Mouse (Mus musculus) MEL (cell line): ENCODE results near the gene Dazl. TPM values are rescaled to one million over a fixed set of nuclear protein-coding genes. Genes with fewer than 3 reads are reported as not detected.

ENCODE experiments used
- DNase-seq: peaks from one replicate; pipeline ENCODE4 v3.0.0; 2011; ENCODE audit warnings: low read depth, low spot score
- H3K27ac ChIP-seq: 2 replicates; pipeline ENCODE4 v1.5.1; 2012; ENCODE audit warnings: low read depth, mild to moderate bottlenecking, control low read depth, low read length, moderate library complexity; ENCODE audit not compliant: control insufficient read depth
- H3K27me3 ChIP-seq, 2 experiments: fragments of 150-350 bp in 1 of 2; sonication (generic) in 1 of 2; 2 replicates each; pipeline ENCODE4 v1.6.1; 2012; ENCODE audit warnings: low read length in 2 of 2, mild to moderate bottlenecking in 2 of 2, improper control_type of control experiment in 1 of 2, moderate library complexity in 1 of 2; ENCODE audit not compliant: insufficient read depth in 2 of 2, control insufficient read depth in 1 of 2
- H3K36me3 ChIP-seq, 2 experiments: 2 replicates each; pipeline ENCODE4 v1.6.1; 2012 to 2014; ENCODE audit warnings: low read length in 2 of 2, improper control_type of control experiment in 1 of 2, inconsistent platforms in 1 of 2, mild to moderate bottlenecking in 1 of 2; ENCODE audit not compliant: insufficient read depth in 2 of 2, control insufficient read depth in 1 of 2
- H3K4me1 ChIP-seq, 2 experiments: fragments of 150-350 bp in 1 of 2; sonication (generic) in 1 of 2; 2 replicates each; pipeline ENCODE4 v1.6.1; 2012; ENCODE audit warnings: low read length in 2 of 2, improper control_type of control experiment in 1 of 2, mild to moderate bottlenecking in 1 of 2; ENCODE audit not compliant: insufficient read depth in 2 of 2, control insufficient read depth in 1 of 2
- H3K4me3 ChIP-seq, 2 experiments: fragments of 150-350 bp in 1 of 2; sonication (generic) in 1 of 2; 2 replicates each; pipeline ENCODE4 v1.5.1; 2012; ENCODE audit warnings: low read depth in 2 of 2, low read length in 2 of 2, mild to moderate bottlenecking in 2 of 2, moderate library complexity in 2 of 2, control low read depth in 1 of 2, improper control_type of control experiment in 1 of 2; ENCODE audit not compliant: control insufficient read depth in 1 of 2, insufficient read depth in 1 of 2
- H3K79me2 ChIP-seq: 2 replicates; pipeline ENCODE4 v1.6.1; 2012; ENCODE audit warnings: mild to moderate bottlenecking, low read length, moderate library complexity; ENCODE audit not compliant: control insufficient read depth, poor library complexity, insufficient read depth
- H3K9ac ChIP-seq: 2 replicates; pipeline ENCODE4 v1.6.1; 2012; ENCODE audit warnings: low read depth, mild to moderate bottlenecking, control low read depth, low read length, moderate library complexity; ENCODE audit not compliant: control insufficient read depth, poor library complexity, severe bottlenecking
- H3K9me3 ChIP-seq: fragments of 150-350 bp; sonication (generic); replicated peaks from 2 replicates; pipeline ENCODE4 v1.6.1; 2012; ENCODE audit warnings: mild to moderate bottlenecking, low read length, improper control_type of control experiment, moderate library complexity; ENCODE audit not compliant: insufficient read depth
- CHD2 ChIP-seq: IDR thresholded peaks from 2 replicates; pipeline ENCODE4 v1.6.1; 2011; ENCODE audit warnings: low read length, improper control_type of control experiment
- E2F4 ChIP-seq: IDR thresholded peaks from 2 replicates; pipeline ENCODE4 v1.6.1; 2011; ENCODE audit warnings: low read depth, low read length, improper control_type of control experiment, borderline replicate concordance
- ELF1 ChIP-seq: IDR thresholded peaks from 2 replicates; pipeline ENCODE4 v1.6.1; 2014; ENCODE audit warnings: low read depth, mild to moderate bottlenecking, inconsistent platforms, low read length, improper control_type of control experiment, moderate library complexity
- EP300 ChIP-seq, 2 experiments: IDR thresholded peaks; 2 replicates each; pipeline ENCODE4 v1.6.1; 2011; ENCODE audit warnings: improper control_type of control experiment in 2 of 2, low read length in 2 of 2, low read depth in 1 of 2, mild to moderate bottlenecking in 1 of 2
- ETS1 ChIP-seq: IDR thresholded peaks from 2 replicates; pipeline ENCODE4 v1.6.1; 2012; ENCODE audit warnings: low read depth, mild to moderate bottlenecking, inconsistent platforms, low read length, improper control_type of control experiment, moderate library complexity
- GABPA ChIP-seq: IDR thresholded peaks from 2 replicates; pipeline ENCODE4 v1.6.1; 2012; ENCODE audit warnings: low read depth, mild to moderate bottlenecking, inconsistent platforms, low read length, improper control_type of control experiment, moderate library complexity
- HCFC1 ChIP-seq: IDR thresholded peaks from 2 replicates; pipeline ENCODE4 v1.6.1; 2012; ENCODE audit warnings: low read depth, mild to moderate bottlenecking, inconsistent platforms, low read length, improper control_type of control experiment, moderate library complexity
- MAX ChIP-seq: IDR thresholded peaks from 2 replicates; pipeline ENCODE4 v1.6.1; 2011; ENCODE audit warnings: low read length, improper control_type of control experiment
- MAZ ChIP-seq: IDR thresholded peaks from 2 replicates; pipeline ENCODE4 v1.6.1; 2012; ENCODE audit warnings: low read depth, mild to moderate bottlenecking, inconsistent platforms, low read length, improper control_type of control experiment
- MEF2A ChIP-seq: IDR thresholded peaks from 2 replicates; pipeline ENCODE4 v1.6.1; 2014; ENCODE audit warnings: low read depth, mild to moderate bottlenecking, inconsistent platforms, low read length, improper control_type of control experiment; ENCODE audit not compliant: poor library complexity, insufficient replicate concordance, severe bottlenecking; ENCODE audit errors: extremely low read depth
- NELFE ChIP-seq: IDR thresholded peaks from 2 replicates; pipeline ENCODE4 v1.6.1; 2011; ENCODE audit warnings: low read depth, low read length, improper control_type of control experiment
- NRF1 ChIP-seq: IDR thresholded peaks from 2 replicates; pipeline ENCODE4 v1.6.1; 2014; ENCODE audit warnings: low read depth, mild to moderate bottlenecking, inconsistent platforms, low read length, improper control_type of control experiment, moderate library complexity; ENCODE audit not compliant: poor library complexity, insufficient read depth, severe bottlenecking
- POLR2A ChIP-seq, 2 experiments: IDR thresholded peaks; 2 replicates each; pipeline ENCODE4 v1.6.1; 2011 to 2012; ENCODE audit warnings: low read length in 2 of 2, mild to moderate bottlenecking in 2 of 2, control low read depth in 1 of 2, improper control_type of control experiment in 1 of 2, low read depth in 1 of 2, moderate library complexity in 1 of 2; ENCODE audit not compliant: control insufficient read depth in 1 of 2, insufficient read depth in 1 of 2, poor library complexity in 1 of 2
- SIN3A ChIP-seq: IDR thresholded peaks from 2 replicates; pipeline ENCODE4 v1.6.1; 2012; ENCODE audit warnings: low read length, improper control_type of control experiment, inconsistent platforms
- TBP ChIP-seq: IDR thresholded peaks from 2 replicates; pipeline ENCODE4 v1.8.0; 2011; ENCODE audit warnings: low read depth, low read length, improper control_type of control experiment
- UBTF ChIP-seq: IDR thresholded peaks from 2 replicates; pipeline ENCODE4 v1.6.1; 2012; ENCODE audit warnings: low read depth, mild to moderate bottlenecking, inconsistent platforms, low read length, improper control_type of control experiment, moderate library complexity, borderline replicate concordance; ENCODE audit not compliant: insufficient read depth
- ZKSCAN1 ChIP-seq: IDR thresholded peaks from 2 replicates; pipeline ENCODE4 v1.6.1; 2012; ENCODE audit warnings: low read depth, mild to moderate bottlenecking, inconsistent platforms, low read length, improper control_type of control experiment, moderate library complexity
- ZMIZ1 ChIP-seq: IDR thresholded peaks from 2 replicates; pipeline ENCODE4 v1.6.1; 2012; ENCODE audit warnings: low read depth, mild to moderate bottlenecking, inconsistent platforms, low read length, improper control_type of control experiment, moderate library complexity
- ZNF384 ChIP-seq: IDR thresholded peaks from 2 replicates; pipeline ENCODE4 v1.6.1; 2012; ENCODE audit warnings: low read depth, mild to moderate bottlenecking, inconsistent platforms, low read length, improper control_type of control experiment
- polyA plus RNA-seq, 2 experiments: library from polyadenylated mRNA; stranded (reverse) in 1 of 2; unstranded in 1 of 2; fragments of >175 nt in 1 of 2; fragments of >200 nt in 1 of 2; gene quantifications; 2 replicates each; pipeline versions ENCODE4 v1.2.1 to v1.2.4; 2012; ENCODE audit warnings: low replicate concordance in 2 of 2, low read depth in 1 of 2; ENCODE audit not compliant: insufficient read length in 2 of 2, insufficient read depth in 1 of 2, missing spikeins in 1 of 2
- total RNA-seq: library from RNA; depleted of rRNA; stranded (reverse); fragments of 300-350 nt; gene quantifications from 2 replicates; pipeline ENCODE4 v1.2.3, GENCODE M21; 2012

Gene Dazl
- total and polyA plus RNA-seq, 3 experiments = 0.10 to 1.4 TPM; not detected in 1

DNA sequence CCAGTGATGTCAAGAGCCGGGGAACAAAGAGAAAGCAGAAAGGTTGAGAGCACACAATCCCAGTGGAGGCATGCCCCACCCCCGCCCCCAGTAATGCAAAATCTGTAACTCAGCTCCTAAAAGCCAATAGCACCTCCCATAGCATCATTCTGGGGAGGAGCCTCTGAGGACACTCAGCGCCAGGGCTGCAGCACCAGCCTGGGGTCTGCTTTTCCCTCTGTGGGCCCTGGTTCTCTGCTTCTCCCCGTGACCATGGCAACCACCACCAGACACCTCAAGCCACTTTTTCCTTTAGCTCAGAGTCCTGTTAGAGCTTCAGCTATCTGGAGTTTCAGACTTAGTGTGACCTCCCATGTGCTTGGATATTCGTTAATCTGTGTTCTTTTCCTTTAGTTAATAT lies 15.4 kb upstream of the Dazl start:
- no peak for TF ChIP-seq MAZ
- no peaks in the 10 kb centered on the region for H3K4me1 ChIP-seq
- no peaks in the 10 kb centered on the region for H3K36me3 ChIP-seq
- no peaks in the 10 kb centered on the region for H3K27me3 ChIP-seq
- H3K9ac ChIP-seq = no peak overlapping the region
- no peak overlapping the region for H3K4me3 ChIP-seq
- H3K27ac ChIP-seq = no peak overlapping the region
- no peaks in the 10 kb centered on the region for H3K79me2 ChIP-seq
- H3K9me3 ChIP-seq = no peaks in the 10 kb centered on the region
- DNase-seq = no peak

DNA sequence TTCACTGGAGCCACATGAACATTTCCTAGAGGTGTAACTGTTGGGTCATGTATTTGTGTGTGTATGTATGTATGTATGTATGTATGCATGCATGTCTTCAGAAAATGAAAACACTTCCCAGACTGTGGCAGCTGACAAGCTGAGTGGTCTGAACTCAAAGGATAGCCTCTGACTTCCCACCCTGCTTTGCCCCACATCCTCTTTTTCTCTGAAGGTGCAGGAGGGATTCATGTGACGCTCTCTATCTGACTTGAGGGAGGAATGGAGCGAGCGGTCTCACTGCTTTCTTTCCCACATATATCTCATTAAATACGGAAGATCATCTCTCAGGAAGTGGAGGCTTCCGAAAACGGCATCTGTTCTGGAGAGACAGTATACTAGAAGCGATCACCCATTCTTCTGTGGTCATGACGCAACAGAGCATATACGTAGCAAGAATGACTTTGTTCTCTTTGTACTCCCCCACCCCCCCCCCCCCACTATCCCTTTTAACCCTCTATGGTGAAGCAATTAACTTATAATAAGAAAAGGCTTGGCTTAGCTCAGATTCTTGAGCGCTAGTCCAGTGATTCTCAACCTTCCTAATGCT lies 14.7 kb upstream of the Dazl start:
- H3K4me1 ChIP-seq = no peaks in the 10 kb centered on the region
- no peak for DNase-seq
- H3K27me3 ChIP-seq = no peaks in the 10 kb centered on the region
- no peaks in the 10 kb centered on the region for H3K79me2 ChIP-seq
- H3K9me3 ChIP-seq = no peaks in the 10 kb centered on the region
- no peak overlapping the region for H3K4me3 ChIP-seq
- no peaks in the 10 kb centered on the region for H3K36me3 ChIP-seq
- no peak overlapping the region for H3K27ac ChIP-seq
- no peak for TF ChIP-seq ETS1
- TF ChIP-seq ZKSCAN1 = no peak
- no peak for TF ChIP-seq ZMIZ1
- no peak for TF ChIP-seq SIN3A
- no peak for TF ChIP-seq NRF1
- no peak for TF ChIP-seq MEF2A
- TF ChIP-seq TBP = no peak
- no peak for TF ChIP-seq CHD2
- no peak for TF ChIP-seq ZNF384
- no peak for TF ChIP-seq MAZ
- no peak for TF ChIP-seq GABPA
- H3K9ac ChIP-seq = no peak overlapping the region

DNA sequence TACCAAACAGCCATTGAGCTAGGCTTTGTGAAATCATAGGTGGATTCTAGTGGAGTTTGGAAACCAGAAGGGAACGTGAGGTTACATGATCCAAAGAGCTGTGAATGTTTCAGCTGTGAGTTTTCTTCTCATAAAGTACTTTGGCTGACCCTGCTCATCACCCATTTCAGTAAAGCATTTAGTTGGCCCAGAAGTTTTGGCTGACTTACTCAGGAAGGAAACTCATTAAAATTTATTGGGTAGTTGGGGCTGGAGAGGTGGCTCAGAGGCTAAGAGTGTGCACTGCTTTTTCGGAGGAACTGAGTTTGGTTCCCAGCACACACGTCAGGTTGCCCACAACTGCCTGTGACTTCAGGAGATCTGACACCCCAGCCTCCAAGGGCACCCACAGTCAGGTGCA lies 9.4 kb upstream of the Dazl start:
- Histone ChIP-seq H3K36me3 (no peaks in the 10 kb centered on the region), H3K9ac (no peak overlapping the region), H3K27ac (no peak overlapping the region), H3K9me3 (no peaks in the 10 kb centered on the region), H3K4me1 (no peaks in the 10 kb centered on the region), H3K27me3 (no peaks in the 10 kb centered on the region), H3K4me3 (no peak overlapping the region), H3K79me2 (no peaks in the 10 kb centered on the region)
- no peak for TF ChIP-seq E2F4
- no peak for TF ChIP-seq TBP
- no peak for TF ChIP-seq NELFE
- TF ChIP-seq HCFC1 = no peak
- no peak for TF ChIP-seq SIN3A
- no peak for TF ChIP-seq MAZ
- no peak for TF ChIP-seq EP300 (IDR thresholded peaks at IDR 0.05; ENCODE audit: low read depth in 1 of 2, low read length in 2 of 2)
- TF ChIP-seq UBTF = no peak
- no peak for TF ChIP-seq ELF1
- TF ChIP-seq ZNF384 = no peak
- TF ChIP-seq POLR2A (IDR thresholded peaks at IDR 0.05; ENCODE audit: control insufficient read depth in 1 of 2, insufficient read depth in 1 of 2, low read depth in 1 of 2, low read length in 2 of 2, poor library complexity in 1 of 2) = no peak
- no peak for TF ChIP-seq MAX
- DNase-seq = no peak
